Mouse (Mus musculus) thymus, adult 2 months (tissue): ENCODE results near the gene Tbl1xr1. TPM values are rescaled to one million over a fixed set of nuclear protein-coding genes. Genes with fewer than 3 reads are reported as not detected.

Source experiments
- DNase-seq: peaks from one replicate; pipeline ENCODE4 v3.0.0; 2021
- H3K27ac ChIP-seq: fragments of 200-500 bp; 2 replicates; pipeline ENCODE4 v1.5.1; 2012; ENCODE audit warnings: low read length, control low read depth; ENCODE audit not compliant: control insufficient read depth, insufficient read depth
- H3K27me3 ChIP-seq: fragments of 200-500 bp; 2 replicates; pipeline ENCODE4 v1.6.1; 2012; ENCODE audit warnings: mild to moderate bottlenecking, low read length, moderate library complexity, mixed read lengths; ENCODE audit not compliant: control insufficient read depth, insufficient read depth
- H3K36me3 ChIP-seq: fragments of 200-500 bp; 2 replicates; pipeline ENCODE4 v1.6.1; 2012; ENCODE audit warnings: mild to moderate bottlenecking, low read length, moderate library complexity; ENCODE audit not compliant: control insufficient read depth, insufficient read depth
- H3K4me1 ChIP-seq: fragments of 200-500 bp; replicated peaks from 2 replicates; pipeline ENCODE4 v1.6.1; 2012; ENCODE audit warnings: low read length; ENCODE audit not compliant: control insufficient read depth, insufficient read depth
- H3K4me3 ChIP-seq: fragments of 200-500 bp; 2 replicates; pipeline ENCODE4 v1.5.1; 2012; ENCODE audit warnings: mild to moderate bottlenecking, low read length, control low read depth, moderate library complexity; ENCODE audit not compliant: control insufficient read depth, insufficient read depth
- CTCF ChIP-seq: fragments of 200-500 bp; IDR thresholded peaks from 2 replicates; pipeline ENCODE4 v1.5.1; 2012; ENCODE audit warnings: mild to moderate bottlenecking, control low read depth, low read length, moderate library complexity, borderline replicate concordance; ENCODE audit not compliant: control insufficient read depth, poor library complexity, insufficient read depth; ENCODE audit errors: extremely low read depth
- POLR2A ChIP-seq: fragments of 200-500 bp; IDR thresholded peaks from 2 replicates; pipeline ENCODE4 v1.6.1; 2012; ENCODE audit warnings: mild to moderate bottlenecking, low read length, control low read depth, moderate library complexity; ENCODE audit not compliant: control insufficient read depth, poor library complexity, insufficient read depth; ENCODE audit errors: extremely low read depth
- WGBS: fragments of 180-500 bp; shearing (Covaris S2); methylation state at CpG from one replicate; pipeline ENCODE4 v1.1.7; 2018; 5-methylcytosine and 5-hydroxymethylcytosine counted together
- polyA plus RNA-seq: library from polyadenylated mRNA; depleted of rRNA; stranded (reverse); fragments of >200 nt; gene quantifications from 2 replicates; pipeline ENCODE4 v1.2.3, GENCODE M21; 2012

Gene Tbl1xr1
- polyA plus RNA-seq, 1 experiment, result 53.2 TPM

- Histone ChIP-seq H3K27me3 (no peaks in the 10 kb centered on the region), H3K4me1 (no peaks in the 10 kb centered on the region), H3K27ac (no peak overlapping the region), H3K4me3 (no peak overlapping the region), H3K36me3 (no peaks in the 10 kb centered on the region)
- DNase-seq, result no peak
- 98% methylated on average over 5 of the region's 5 CpGs for WGBS
- no peak for TF ChIP-seq POLR2A
- TF ChIP-seq CTCF, result no peak
Observed at GRCm38 (mm10) chr3:22223023-22223422, 146.6 kb downstream of the Tbl1xr1 start.

DNA sequence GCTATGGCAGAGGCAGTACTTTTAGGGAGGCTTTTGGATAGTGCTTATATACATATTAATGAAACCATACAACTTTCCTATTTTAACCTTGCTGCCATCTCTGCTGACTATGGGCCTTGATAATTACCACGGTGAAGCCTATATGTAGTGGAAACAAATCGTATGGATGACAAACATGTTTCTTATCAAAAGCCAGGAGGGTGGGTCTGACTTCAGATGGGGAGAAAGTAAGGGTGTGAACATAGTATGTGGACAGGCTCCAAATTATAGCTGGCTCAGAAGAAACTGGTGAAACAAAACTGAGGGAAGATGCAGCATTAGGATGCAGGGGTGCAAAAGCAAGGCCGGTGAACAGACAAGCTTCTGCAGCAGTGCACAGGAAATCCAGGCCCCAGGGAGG lies 151.6 kb downstream of the Tbl1xr1 start:
- 89% methylated on average over 3 of the region's 3 CpGs for WGBS
- H3K4me3 ChIP-seq, result no peak overlapping the region
- H3K36me3 ChIP-seq, result no peaks in the 10 kb centered on the region
- no peak overlapping the region for H3K27ac ChIP-seq
- TF ChIP-seq POLR2A (no peak), CTCF (no peak)
- H3K4me1 ChIP-seq, result no peaks in the 10 kb centered on the region
- H3K27me3 ChIP-seq, result no peaks in the 10 kb centered on the region
- no peak for DNase-seq

DNA sequence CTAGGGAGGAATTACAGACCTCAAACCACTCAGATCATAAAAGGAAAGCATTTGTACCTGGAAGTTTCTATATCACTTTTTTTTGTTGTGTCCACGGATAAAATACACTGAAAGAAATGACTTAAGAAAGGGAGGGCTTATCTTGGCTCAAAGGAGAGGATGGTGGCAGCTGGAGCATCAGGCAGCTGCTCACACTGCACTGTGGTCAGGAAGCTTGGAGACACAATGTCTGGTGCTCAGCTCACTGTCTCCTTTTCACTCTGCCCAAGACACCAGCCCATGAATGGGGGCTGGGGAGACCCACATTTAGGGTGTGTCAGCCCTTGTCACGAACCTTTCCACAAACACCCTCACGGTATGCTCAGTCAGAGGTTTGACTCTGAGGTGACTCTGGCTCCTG lies 154.2 kb downstream of the Tbl1xr1 start:
- 74% methylated on average over 3 of the region's 3 CpGs for WGBS
- no peaks in the 10 kb centered on the region for H3K4me1 ChIP-seq
- DNase-seq, result no peak
- TF ChIP-seq CTCF (no peak), POLR2A (no peak)
- H3K27me3 ChIP-seq, result no peaks in the 10 kb centered on the region
- H3K27ac ChIP-seq, result no peak overlapping the region
- H3K36me3 ChIP-seq, result no peaks in the 10 kb centered on the region
- no peak overlapping the region for H3K4me3 ChIP-seq

- no peak for TF ChIP-seq CTCF
- no peak for TF ChIP-seq POLR2A
- Histone ChIP-seq H3K4me1 (no peaks in the 10 kb centered on the region), H3K27me3 (no peaks in the 10 kb centered on the region), H3K36me3 (no peaks in the 10 kb centered on the region), H3K4me3 (no peak overlapping the region), H3K27ac (no peak overlapping the region)
- DNase-seq, result no peak
- WGBS, result 89% methylated on average over 16 of the region's 16 CpGs
Observed at GRCm38 (mm10) chr3:22238106-22238900, 161.9 kb downstream of the Tbl1xr1 start.
